Mouse (Mus musculus) cortical plate, adult 2 months (tissue): ENCODE measurements around the gene Rnf128. TPM values are rescaled to one million over a fixed set of nuclear protein-coding genes. Genes with fewer than 3 reads are reported as not detected.
"Not testable (repeated sequence)": the region's sequence is repeated elsewhere in the genome, so short reads cannot be mapped to it uniquely, and the experiment has no call there.

Experiments
- H3K27ac ChIP-seq: fragments of 200-500 bp; 2 replicates; pipeline ENCODE4 v1.5.1; 2012; ENCODE audit warnings: low read length, control low read depth, inconsistent platforms; ENCODE audit not compliant: insufficient read depth
- H3K4me1 ChIP-seq: fragments of 200-500 bp; 2 replicates; pipeline ENCODE4 v1.6.1; 2011; ENCODE audit warnings: low read length; ENCODE audit not compliant: control insufficient read depth, insufficient read depth
- H3K4me3 ChIP-seq: fragments of 200-500 bp; 2 replicates; pipeline ENCODE4 v1.5.1; 2011; ENCODE audit warnings: mild to moderate bottlenecking, low read length, control low read depth; ENCODE audit not compliant: insufficient read depth
- CTCF ChIP-seq: fragments of 200-500 bp; IDR thresholded peaks from 2 replicates; pipeline ENCODE4 v1.5.1; 2011; ENCODE audit warnings: mild to moderate bottlenecking, control low read depth, low read length; ENCODE audit not compliant: insufficient read depth; ENCODE audit errors: extremely low read depth
- POLR2A ChIP-seq: fragments of 200-500 bp; IDR thresholded peaks from 2 replicates; pipeline ENCODE4 v1.6.1; 2011; ENCODE audit warnings: mild to moderate bottlenecking, low read length, control low read depth; ENCODE audit not compliant: insufficient read depth; ENCODE audit errors: extremely low read depth
- polyA plus RNA-seq: library from polyadenylated mRNA; depleted of rRNA; stranded (reverse); fragments of >200 nt; gene quantifications from 2 replicates; pipeline ENCODE4 v1.2.3, GENCODE M21; 2012

Rnf128 gene
- polyA plus RNA-seq, 1 experiment: 7.0 TPM

GRCm38 (mm10) chrX:139550456-139550855 lies 12.7 kb upstream of the Rnf128 start:
- Histone ChIP-seq H3K4me1 (no peaks in the 10 kb centered on the region), H3K27ac (no peak overlapping the region), H3K4me3 (no peak overlapping the region)
- TF ChIP-seq POLR2A (no peak), CTCF (no peak)

- H3K4me1 ChIP-seq: no peaks in the 10 kb centered on the region
- no peak overlapping the region for H3K4me3 ChIP-seq
- no peak overlapping the region for H3K27ac ChIP-seq
- TF ChIP-seq POLR2A (no peak), CTCF (no peak)
Measured at GRCm38 (mm10) chrX:139552090-139552489, 11.0 kb upstream of the Rnf128 start.

- no peak for TF ChIP-seq CTCF
- TF ChIP-seq POLR2A: no peak
- Histone ChIP-seq H3K27ac (no peak overlapping the region), H3K4me1 (no peaks in the 10 kb centered on the region), H3K4me3 (no peak overlapping the region)
Measured at GRCm38 (mm10) chrX:139562255-139562924, 726 bp upstream of the Rnf128 start.

GRCm38 (mm10) chrX:139570054-139570453 lies 6.9 kb downstream of the Rnf128 start:
- TF ChIP-seq POLR2A (no peak), CTCF (no peak)
- Histone ChIP-seq H3K4me3 (no peak overlapping the region), H3K27ac (no peak overlapping the region), H3K4me1 (no peaks in the 10 kb centered on the region)

GRCm38 (mm10) chrX:139578649-139579278 lies 15.6 kb downstream of the Rnf128 start:
- no peaks in the 10 kb centered on the region for H3K4me1 ChIP-seq
- TF ChIP-seq POLR2A (no peak), CTCF (no peak)
- no peak overlapping the region for H3K4me3 ChIP-seq
- H3K27ac ChIP-seq: no peak overlapping the region

GRCm38 (mm10) chrX:139583616-139584015 lies 20.5 kb downstream of the Rnf128 start:
- TF ChIP-seq POLR2A (no peak), CTCF (no peak)
- Histone ChIP-seq H3K27ac (no peak overlapping the region), H3K4me1 (no peaks in the 10 kb centered on the region), H3K4me3 (no peak overlapping the region)

- H3K4me3 ChIP-seq, H3K4me1 ChIP-seq, H3K27ac ChIP-seq: not testable (repeated sequence)
Measured at GRCm38 (mm10) chrX:139586676-139587075, 23.6 kb downstream of the Rnf128 start.

- TF ChIP-seq CTCF: no peak
- TF ChIP-seq POLR2A: no peak
- Histone ChIP-seq H3K27ac (no peak overlapping the region), H3K4me3 (no peak overlapping the region), H3K4me1 (no peaks in the 10 kb centered on the region)
Measured at GRCm38 (mm10) chrX:139596404-139596803, 33.3 kb downstream of the Rnf128 start.

GRCm38 (mm10) chrX:139610033-139610764 lies 47.1 kb downstream of the Rnf128 start:
- TF ChIP-seq POLR2A (peak; percentile 58), CTCF (no peak)
- peak overlapping the region; percentile 45 for H3K4me3 ChIP-seq
- no peaks in the 10 kb centered on the region for H3K4me1 ChIP-seq
- no peak overlapping the region for H3K27ac ChIP-seq
